Mouse (Mus musculus) embryo, embryonic 10.5 days (tissue): ENCODE measurements around the gene Tuba1b.

ENCODE experiments used
- DNase-seq: peaks from one replicate; pipeline ENCODE4 v3.0.0-alpha.2; 2015; ENCODE audit warnings: low spot score

Tuba1b gene

GRCm38 (mm10) chr15:98887526-98887925 is 46.8 kb downstream of the Tuba1b start:
- no peak for DNase-seq

- DNase-seq: no peak
These were observed 47.5 kb downstream of the Tuba1b start for GRCm38 (mm10) chr15:98886667-98887387.

- DNase-seq: no peak
These were observed 50.3 kb downstream of the Tuba1b start for GRCm38 (mm10) chr15:98884106-98884505.

DNA sequence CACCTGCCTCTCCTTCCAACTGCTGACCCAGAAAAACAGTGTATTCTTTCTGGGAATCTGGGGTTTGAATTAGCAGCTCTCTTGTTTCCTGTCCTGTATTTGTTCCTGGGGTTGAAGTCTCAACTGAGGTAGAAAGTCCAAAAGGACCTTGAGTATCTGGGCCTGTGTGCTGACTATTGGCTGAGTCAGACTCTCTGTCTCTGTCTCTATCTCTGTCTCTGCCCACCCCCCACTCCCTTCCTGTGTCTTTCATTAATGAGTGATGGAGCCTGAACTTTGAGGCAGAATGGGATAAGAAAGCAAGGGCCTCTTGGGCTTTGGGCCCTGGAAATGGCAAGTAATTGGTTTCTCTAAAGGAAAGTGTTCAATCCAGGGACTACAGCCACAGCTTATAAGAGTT is 50.7 kb downstream of the Tuba1b start:
- no peak for DNase-seq

DNA sequence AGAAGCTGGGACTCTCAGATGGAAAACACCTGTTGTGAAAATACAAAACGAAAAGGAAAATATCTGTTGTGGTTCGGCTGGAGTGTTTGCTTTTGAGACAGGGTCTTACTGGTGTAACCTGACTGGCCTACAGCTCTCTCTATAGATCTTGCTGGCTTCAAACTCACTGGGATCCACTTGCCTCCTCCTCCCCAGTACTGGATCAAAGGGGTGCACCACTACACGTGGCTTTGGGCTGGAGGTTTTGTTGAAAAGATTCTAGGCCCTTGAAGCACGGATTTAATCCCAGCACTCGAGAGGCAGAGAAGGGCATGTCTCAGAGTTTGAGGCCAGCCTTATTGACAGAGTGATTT is 52.7 kb downstream of the Tuba1b start:
- DNase-seq: no peak
